Mouse (Mus musculus) limb, embryonic 13.5 days (tissue): Measurements from ENCODE around the gene Rps25. TPM values are rescaled to one million over a fixed set of nuclear protein-coding genes. Genes with fewer than 3 reads are reported as not detected.
"Not testable (repeated sequence)": the region's sequence is repeated elsewhere in the genome, so short reads cannot be mapped to it uniquely, and the experiment has no call there.

Experiments used
- ATAC-seq: fragments of 200-750 bp; cut with Nextera tagmentation; 2 replicates; pipeline ENCODE4 v1.8.0; 2017; ENCODE audit warnings: low read depth, moderate number of reproducible peaks, moderate TSS enrichment; ENCODE audit not compliant: low FRiP score
- H3K27ac ChIP-seq: fragments of 300-500 bp; sonication (generic); 2 replicates; pipeline ENCODE4 v1.5.1; 2015; ENCODE audit warnings: inconsistent platforms, mild to moderate bottlenecking, moderate library complexity
- H3K27me3 ChIP-seq: fragments of 300-500 bp; sonication (generic); 2 replicates; pipeline ENCODE4 v1.6.1; 2015; ENCODE audit warnings: mild to moderate bottlenecking, inconsistent platforms
- H3K36me3 ChIP-seq: fragments of 300-500 bp; sonication (generic); 2 replicates; pipeline ENCODE4 v1.6.1; 2015; ENCODE audit warnings: inconsistent platforms, mild to moderate bottlenecking, moderate library complexity
- H3K4me1 ChIP-seq: fragments of 300-500 bp; sonication (generic); 2 replicates; pipeline ENCODE4 v1.6.1; 2015; ENCODE audit warnings: inconsistent platforms
- H3K4me2 ChIP-seq: fragments of 300-500 bp; sonication (generic); replicated peaks from 2 replicates; pipeline ENCODE4 v1.6.1; 2015; ENCODE audit warnings: inconsistent platforms, mild to moderate bottlenecking, moderate library complexity
- H3K4me3 ChIP-seq: fragments of 300-500 bp; sonication (generic); 2 replicates; pipeline ENCODE4 v1.5.1; 2015; ENCODE audit warnings: moderate library complexity, mild to moderate bottlenecking, inconsistent platforms
- H3K9ac ChIP-seq: fragments of 300-500 bp; sonication (generic); 2 replicates; pipeline ENCODE4 v1.6.1; 2015; ENCODE audit warnings: mild to moderate bottlenecking, inconsistent platforms
- H3K9me3 ChIP-seq: fragments of 300-500 bp; sonication (generic); 2 replicates; pipeline ENCODE4 v1.6.1; 2016; ENCODE audit warnings: inconsistent platforms
- WGBS: fragments of 180-500 bp; shearing (Covaris S2); methylation state at CpG from one replicate; pipeline ENCODE4 v1.1.7; 2015; 5-methylcytosine and 5-hydroxymethylcytosine counted together
- polyA plus RNA-seq: library from polyadenylated mRNA; unstranded; fragments of >200 nt; fragmentation: Nextera tagmentation; extraction: Ambion mirVana; gene quantifications from 2 replicates; pipeline ENCODE4 v1.2.1, GENCODE M21; 2015

The Rps25 gene
- polyA plus RNA-seq, 1 experiment from 2014 or later = 1,961 TPM

DNA sequence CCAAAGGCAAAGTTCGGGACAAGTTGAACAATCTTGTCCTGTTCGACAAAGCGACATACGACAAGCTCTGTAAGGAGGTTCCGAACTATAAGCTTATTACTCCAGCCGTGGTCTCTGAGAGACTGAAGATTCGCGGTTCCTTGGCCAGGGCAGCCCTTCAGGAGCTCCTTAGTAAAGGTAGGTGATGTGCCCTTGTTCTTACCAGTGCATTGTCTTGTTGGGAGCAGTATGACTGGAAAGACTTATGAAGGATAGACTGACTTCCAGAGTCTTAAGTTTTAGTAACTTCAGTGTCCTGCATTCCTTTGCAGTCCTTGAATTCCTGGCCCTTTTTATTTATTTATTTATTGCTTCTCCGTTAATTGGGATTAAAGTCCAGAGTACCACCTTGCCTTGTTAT lies 1.8 kb downstream of the Rps25 start:
- Histone ChIP-seq H3K36me3 (peaks cover 66% of the 10 kb centered on the region), H3K4me1 (peaks cover 18% of the 10 kb centered on the region), H3K4me3 (peak overlapping the region; percentile 85), H3K4me2 (peak overlapping the region; percentile 81)
- H3K27me3 ChIP-seq, H3K9me3 ChIP-seq, ATAC-seq, H3K27ac ChIP-seq, H3K9ac ChIP-seq: not testable (repeated sequence)
- 86% methylated on average over 9 of the region's 9 CpGs for WGBS

DNA sequence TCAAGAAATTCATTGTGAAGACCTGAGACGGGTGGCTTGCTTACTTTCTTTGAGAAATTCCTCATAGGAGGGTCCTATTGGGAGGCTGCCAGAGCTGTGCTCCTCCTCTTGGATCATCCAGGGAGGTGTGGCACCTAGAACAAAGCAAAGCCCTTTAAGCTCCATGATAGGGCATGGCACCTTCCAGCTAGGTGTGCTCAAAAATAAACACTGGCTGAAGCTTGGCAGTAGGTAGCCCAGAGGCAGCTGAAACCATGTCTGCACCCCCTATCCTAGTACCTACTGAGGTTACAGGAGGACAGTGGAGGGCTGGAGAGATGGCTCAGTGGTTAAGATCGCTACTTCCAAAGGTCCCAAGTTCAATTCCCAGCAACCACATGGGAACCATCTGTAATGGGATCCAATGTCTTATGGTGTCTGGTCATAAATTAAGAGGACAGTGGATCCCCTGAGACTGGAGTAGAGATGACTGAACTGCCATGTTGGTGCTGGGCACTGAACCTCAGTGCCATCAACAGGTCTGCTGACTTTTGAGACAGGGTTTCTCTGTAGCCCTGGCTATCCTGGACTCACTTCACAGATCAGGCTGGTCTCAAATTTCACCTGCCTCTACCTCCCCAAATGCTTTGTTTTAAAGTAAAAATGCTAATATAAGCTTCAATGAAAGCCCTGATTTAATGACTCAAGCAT lies 3.9 kb downstream of the Rps25 start:
- no peak for ATAC-seq
- H3K4me1 ChIP-seq = peaks cover 15% of the 10 kb centered on the region
- peak overlapping the region; percentile 13; the same call in 1 of the 2 replicates for H3K9ac ChIP-seq
- H3K9me3 ChIP-seq = no peaks in the 10 kb centered on the region
- peaks cover 64% of the 10 kb centered on the region for H3K36me3 ChIP-seq
- no peak overlapping the region for H3K4me3 ChIP-seq
- no peak overlapping the region for H3K27ac ChIP-seq
- H3K4me2 ChIP-seq = no peak overlapping the region
- WGBS = 93% methylated on average over 2 of the region's 2 CpGs
- H3K27me3 ChIP-seq = no peaks in the 10 kb centered on the region

DNA sequence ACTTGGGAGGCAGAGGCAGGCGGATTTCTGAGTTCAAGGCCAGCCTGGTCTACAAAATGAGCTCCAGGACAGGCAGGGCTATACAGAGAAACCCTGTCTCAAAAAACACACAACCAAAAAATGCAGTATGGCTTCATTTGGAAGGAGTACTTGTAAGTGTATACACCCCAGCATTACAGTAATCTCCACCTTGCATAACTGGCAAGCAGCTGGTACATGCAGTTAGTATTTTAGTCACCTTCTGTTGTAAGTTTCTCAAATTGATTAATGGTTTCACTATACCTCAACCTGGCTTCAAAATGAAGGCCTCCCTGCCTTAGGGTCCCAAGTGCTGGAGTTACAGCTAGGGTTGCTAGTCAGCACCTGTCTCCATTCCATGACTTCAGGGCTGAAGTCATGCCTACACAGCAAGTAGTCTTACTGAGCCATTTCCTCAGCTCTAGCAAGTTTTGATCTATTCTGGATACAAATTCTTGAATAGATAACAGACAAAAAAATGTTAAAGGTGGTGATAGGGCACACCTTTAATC lies 4.7 kb downstream of the Rps25 start:
- H3K27me3 ChIP-seq = no peaks in the 10 kb centered on the region
- no peak overlapping the region for H3K4me3 ChIP-seq
- no peak overlapping the region for H3K4me2 ChIP-seq
- 81% methylated on average over 1 of the region's 1 CpGs for WGBS
- peaks cover 10% of the 10 kb centered on the region for H3K4me1 ChIP-seq
- no peak overlapping the region for H3K27ac ChIP-seq
- H3K9me3 ChIP-seq = no peaks in the 10 kb centered on the region
- ATAC-seq = no peak
- H3K36me3 ChIP-seq = peaks cover 71% of the 10 kb centered on the region
- H3K9ac ChIP-seq = no peak overlapping the region

DNA sequence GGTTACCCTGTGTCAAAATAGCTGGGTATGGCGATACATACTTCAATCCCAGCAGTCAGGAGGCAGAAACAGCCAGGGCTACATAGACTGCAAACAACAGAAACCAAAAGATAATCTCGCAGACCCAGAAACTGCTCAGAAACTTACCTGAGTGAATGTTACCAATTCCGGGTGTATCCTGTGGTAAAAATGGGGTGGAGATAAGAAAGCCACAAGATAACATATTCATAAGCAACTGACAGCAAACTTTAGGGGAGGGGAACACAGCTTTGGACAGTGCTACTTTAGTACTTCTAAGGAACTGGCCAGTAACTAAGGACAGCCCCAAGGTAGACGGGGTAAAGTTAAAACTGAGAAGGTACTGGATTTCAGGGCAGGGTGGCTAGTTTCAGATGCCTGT lies 5.4 kb downstream of the Rps25 start:
- no peaks in the 10 kb centered on the region for H3K9me3 ChIP-seq
- no peak overlapping the region for H3K4me3 ChIP-seq
- peaks cover 71% of the 10 kb centered on the region for H3K36me3 ChIP-seq
- no peak overlapping the region for H3K9ac ChIP-seq
- WGBS = 84% methylated on average over 4 of the region's 4 CpGs
- H3K27ac ChIP-seq = no peak overlapping the region
- H3K4me1 ChIP-seq = peaks cover 14% of the 10 kb centered on the region
- ATAC-seq = no peak
- no peak overlapping the region for H3K4me2 ChIP-seq
- no peaks in the 10 kb centered on the region for H3K27me3 ChIP-seq

DNA sequence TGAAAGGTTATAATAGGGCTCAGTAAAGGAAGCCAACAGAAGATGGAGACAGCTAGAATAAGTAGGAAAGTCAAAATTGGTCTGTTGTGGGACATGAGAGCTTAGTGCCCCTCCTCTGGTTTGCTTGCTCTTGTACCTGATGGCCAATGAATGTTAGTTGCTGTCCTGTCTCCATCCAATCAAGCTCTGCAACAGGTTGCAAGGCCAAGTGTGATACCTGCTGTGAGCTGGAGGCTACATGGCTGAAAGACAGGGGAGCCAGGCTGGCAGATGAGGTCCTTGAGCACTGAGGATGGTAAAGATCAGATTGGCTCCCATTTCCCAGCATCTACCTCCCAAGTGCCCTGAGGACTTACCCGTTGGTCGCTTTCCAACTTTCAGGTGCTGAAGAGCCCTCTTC lies 5.8 kb downstream of the Rps25 start:
- peaks cover 71% of the 10 kb centered on the region for H3K36me3 ChIP-seq

DNA sequence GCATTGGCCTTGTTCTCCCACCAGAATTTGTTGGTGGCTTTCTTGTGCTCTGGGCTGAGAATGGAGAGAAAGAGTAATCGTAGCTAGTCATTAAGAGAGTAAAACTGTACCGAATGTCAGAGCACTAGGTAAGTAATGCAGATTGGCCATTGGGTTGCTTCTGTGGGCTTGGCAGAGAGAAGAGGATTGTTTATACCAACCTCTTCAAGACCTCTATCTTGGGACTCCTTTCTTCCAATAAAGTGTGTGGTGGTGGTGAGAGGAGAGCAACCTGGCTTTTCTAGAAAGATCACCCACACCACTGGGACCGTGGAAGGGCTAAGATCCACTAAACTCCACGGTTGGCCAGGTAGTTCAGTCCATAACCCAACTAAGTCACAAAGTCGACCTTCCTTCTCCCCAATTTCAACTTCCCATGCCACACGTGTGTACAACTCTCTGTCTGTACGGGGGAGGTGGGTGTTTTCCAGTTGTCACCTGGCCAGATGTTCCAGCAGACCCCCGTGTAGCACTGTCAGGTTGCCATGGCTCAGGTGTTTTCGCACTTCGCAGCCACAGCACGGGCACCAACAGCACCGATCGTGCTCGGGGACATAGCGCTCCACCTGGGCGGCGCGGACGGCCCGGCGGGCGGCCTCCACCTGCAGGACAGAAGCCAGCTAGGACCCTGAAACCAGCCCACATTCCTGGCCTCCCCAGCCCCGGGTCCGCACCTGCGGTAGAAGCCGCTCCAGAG lies 10.4 kb downstream of the Rps25 start:
- peaks cover 11% of the 10 kb centered on the region for H3K4me1 ChIP-seq
- peak overlapping the region; percentile 85 for H3K4me3 ChIP-seq
- ATAC-seq = peak; percentile 65
- H3K9ac ChIP-seq = peak overlapping the region; percentile 85
- H3K36me3 ChIP-seq = peaks cover 34% of the 10 kb centered on the region
- 6% methylated on average over 26 of the region's 26 CpGs for WGBS
- H3K9me3 ChIP-seq = no peaks in the 10 kb centered on the region
- H3K4me2 ChIP-seq = peak overlapping the region; percentile 87
- no peaks in the 10 kb centered on the region for H3K27me3 ChIP-seq
- peak overlapping the region; percentile 70; the same call in 1 of the 2 replicates for H3K27ac ChIP-seq

More for the DNA sequence above, 5.8 kb downstream of the Rps25 start:
- WGBS = 90% methylated on average over 2 of the region's 2 CpGs
- Histone ChIP-seq H3K27ac (no peak overlapping the region), H3K9ac (no peak overlapping the region), H3K4me1 (peaks cover 16% of the 10 kb centered on the region), H3K4me2 (no peak overlapping the region), H3K9me3 (no peaks in the 10 kb centered on the region), H3K27me3 (no peaks in the 10 kb centered on the region), H3K4me3 (no peak overlapping the region)
- ATAC-seq = no peak

DNA sequence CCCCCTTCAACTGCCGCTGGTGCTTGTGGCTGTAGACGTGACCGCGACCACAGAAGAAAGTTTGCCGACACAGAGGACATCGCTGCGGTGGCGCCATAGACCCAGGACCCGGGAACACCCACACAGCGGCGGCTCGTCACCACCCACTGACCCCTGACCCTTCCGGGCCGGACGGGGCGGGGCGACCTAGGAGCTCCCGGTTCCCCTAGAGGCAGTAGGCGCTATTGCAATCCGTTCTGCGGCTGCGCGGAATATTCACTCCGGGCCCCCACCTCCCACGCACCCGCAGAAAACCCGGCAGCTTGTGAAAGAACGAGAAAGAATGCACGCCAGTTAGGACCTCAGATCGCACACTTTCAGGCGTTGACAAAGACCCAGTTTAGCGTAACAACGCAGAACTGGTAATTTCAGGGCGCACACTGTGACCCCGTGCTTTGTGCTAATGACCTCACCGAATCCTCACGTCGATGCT lies 11.0 kb downstream of the Rps25 start:
- Histone ChIP-seq H3K9me3 (no peaks in the 10 kb centered on the region), H3K27me3 (no peaks in the 10 kb centered on the region), H3K9ac (peak overlapping the region; percentile 85), H3K4me1 (peaks cover 11% of the 10 kb centered on the region), H3K4me3 (peak overlapping the region; percentile 85), H3K36me3 (peaks cover 28% of the 10 kb centered on the region), H3K4me2 (peak overlapping the region; percentile 87), H3K27ac (peak overlapping the region; percentile 79)
- WGBS = under 1% methylated on average over 38 of the region's 38 CpGs
- peak; percentile 89 for ATAC-seq

DNA sequence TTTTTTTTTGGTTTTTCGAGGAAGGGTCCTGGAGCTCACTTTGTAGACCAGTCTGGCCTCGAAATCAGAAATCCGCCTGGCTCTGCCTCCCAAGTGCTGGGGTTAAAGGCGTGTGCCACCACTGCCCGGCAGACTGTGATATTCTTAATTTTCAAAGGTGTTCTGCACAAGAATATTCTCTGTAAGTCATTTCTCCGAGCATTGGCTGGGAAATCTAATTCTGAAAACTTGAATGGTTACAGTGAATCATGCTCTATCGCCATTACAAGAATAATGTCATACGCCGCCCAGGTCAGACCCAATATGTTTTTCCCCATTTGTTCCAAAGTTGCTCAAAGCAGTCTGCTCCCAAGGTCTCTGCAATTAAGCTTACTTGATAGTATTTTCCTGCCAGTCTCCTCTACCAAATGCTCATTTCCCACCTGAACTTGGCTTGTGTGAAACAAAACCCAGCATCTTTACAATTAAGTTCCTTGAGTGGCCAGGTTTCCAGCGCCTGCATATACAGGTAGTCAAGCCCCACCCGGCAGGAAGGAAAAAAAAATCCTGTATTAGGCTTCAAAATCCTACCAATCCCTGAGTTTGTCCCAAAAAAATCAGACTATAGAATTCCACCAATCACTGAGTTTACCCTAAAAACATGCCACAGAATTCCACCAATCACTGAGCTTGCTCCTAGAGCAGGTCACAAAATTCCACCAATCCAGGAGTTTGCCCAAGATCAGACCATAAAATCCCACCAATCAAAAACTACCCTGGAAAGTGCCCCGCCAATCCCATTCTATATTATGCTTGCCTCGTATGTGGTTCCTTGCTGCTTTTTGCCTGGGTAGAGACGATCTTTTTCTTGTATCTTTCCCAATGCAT lies 11.8 kb downstream of the Rps25 start, which contains the start of gene Ccdc84:
Ccdc84 (minus strand) TSS at position 51 of the 867 bp plus-strand sequence.
- Histone ChIP-seq H3K9me3 (no peaks in the 10 kb centered on the region), H3K27me3 (no peaks in the 10 kb centered on the region), H3K27ac (peak within 1 kb of the TSS; percentile 79), H3K9ac (peak within 1 kb of the TSS; percentile 85), H3K4me3 (peak within 1 kb of the TSS; percentile 85), H3K4me2 (peak within 1 kb of the TSS; percentile 87), H3K4me1 (peaks cover 11% of the 10 kb centered on the region), H3K36me3 (peaks cover 21% of the 10 kb centered on the region)
- no peak for ATAC-seq
- 75% methylated on average over 14 of the region's 14 CpGs for WGBS

DNA sequence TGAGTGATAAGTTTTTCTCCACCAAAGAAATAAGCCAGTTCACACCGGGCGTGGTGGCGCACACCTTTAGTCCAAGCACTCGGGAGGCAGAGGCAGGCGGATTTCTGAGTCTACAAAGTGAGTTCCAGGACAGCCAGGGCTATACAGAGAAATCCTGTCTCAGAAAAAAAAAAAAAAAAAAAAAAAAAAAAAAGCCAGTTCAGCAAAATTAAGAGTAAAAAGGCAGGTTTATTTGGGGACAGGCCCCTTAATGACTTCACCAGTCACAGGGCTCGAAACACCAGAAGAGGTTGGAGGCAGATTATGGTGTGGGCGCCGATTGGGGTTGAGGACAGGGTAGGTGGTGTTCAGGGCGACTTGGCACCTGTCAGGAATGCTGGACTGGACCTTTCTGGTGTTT lies 12.8 kb downstream of the Rps25 start:
- not testable (repeated sequence) for H3K27me3 ChIP-seq, H3K4me3 ChIP-seq, H3K9ac ChIP-seq, ATAC-seq, H3K27ac ChIP-seq, H3K9me3 ChIP-seq, H3K4me2 ChIP-seq
- Histone ChIP-seq H3K4me1 (peaks cover 11% of the 10 kb centered on the region), H3K36me3 (peaks cover 11% of the 10 kb centered on the region)
- 93% methylated on average over 9 of the region's 9 CpGs for WGBS

DNA sequence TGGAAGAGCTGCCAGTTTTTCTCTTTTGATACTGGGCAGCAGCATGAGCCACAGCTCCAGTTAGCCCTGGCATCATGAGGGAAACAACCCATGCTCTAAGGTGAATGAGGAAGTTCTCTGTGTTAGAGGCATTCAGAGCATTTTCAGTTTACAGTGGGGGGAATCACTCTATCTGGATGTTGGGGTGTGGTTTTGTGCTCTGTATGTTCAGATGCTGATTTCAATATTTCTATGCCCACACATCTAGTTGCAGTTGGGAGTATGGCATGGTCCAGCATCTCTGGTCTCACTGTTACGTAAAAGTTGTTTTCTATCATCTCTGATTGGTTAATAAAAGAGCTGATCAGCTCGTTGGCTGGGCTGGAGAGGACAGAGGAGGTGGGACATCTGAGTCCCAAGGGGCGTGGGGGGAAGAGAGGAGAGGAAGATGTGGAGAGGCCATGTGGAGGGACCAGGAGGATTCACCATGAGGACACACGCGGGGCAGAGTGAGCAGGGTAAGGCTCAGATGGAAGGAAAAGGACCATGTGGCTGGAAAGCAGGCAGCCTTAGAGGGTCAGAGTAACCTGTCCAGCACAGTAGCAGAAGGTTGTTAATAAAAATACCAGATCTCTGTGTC lies 13.4 kb downstream of the Rps25 start:
- WGBS = 70% methylated on average over 5 of the region's 5 CpGs
- no peak overlapping the region for H3K27ac ChIP-seq

DNA sequence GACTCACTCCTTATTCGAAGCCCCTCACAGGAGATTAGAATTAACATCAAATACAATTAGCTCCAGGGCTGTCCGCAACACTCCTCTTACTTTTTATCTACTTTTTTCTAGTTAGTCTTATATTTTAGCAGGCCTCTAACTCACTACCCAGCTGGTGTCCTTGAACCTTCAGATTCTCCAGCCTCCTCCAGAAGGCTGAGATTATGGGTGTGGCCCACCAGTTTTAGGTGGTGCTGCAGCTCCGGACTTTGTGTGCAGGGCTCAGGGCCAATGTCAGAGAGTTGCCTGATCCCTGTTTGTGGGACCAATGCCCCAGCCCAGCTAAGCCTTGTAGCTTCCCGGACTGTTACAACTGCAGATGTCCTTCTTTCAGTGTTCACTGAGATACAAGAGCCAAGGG lies 16.6 kb downstream of the Rps25 start:
- Histone ChIP-seq H3K4me2 (no peak overlapping the region), H3K9ac (no peak overlapping the region), H3K27ac (no peak overlapping the region), H3K4me1 (peaks cover under 1% of the 10 kb centered on the region; the same call in 1 of the 2 replicates), H3K9me3 (no peaks in the 10 kb centered on the region), H3K27me3 (no peaks in the 10 kb centered on the region), H3K36me3 (no peaks in the 10 kb centered on the region), H3K4me3 (no peak overlapping the region)
- ATAC-seq = no peak
- WGBS = 88% methylated on average over 4 of the region's 4 CpGs

More for the DNA sequence above, 13.4 kb downstream of the Rps25 start:
- ATAC-seq = no peak
- Histone ChIP-seq H3K4me1 (peaks cover 11% of the 10 kb centered on the region), H3K36me3 (peaks cover 10% of the 10 kb centered on the region), H3K9ac (no peak overlapping the region), H3K4me3 (no peak overlapping the region), H3K27me3 (no peaks in the 10 kb centered on the region), H3K9me3 (no peaks in the 10 kb centered on the region), H3K4me2 (no peak overlapping the region)
